Mouse (Mus musculus): ENCODE measurements around the gene Atxn7l3b.
"Not testable (repeated sequence)": the region's sequence is repeated elsewhere in the genome, so short reads cannot be mapped to it uniquely, and the experiment has no call there.

Atxn7l3b gene

DNA sequence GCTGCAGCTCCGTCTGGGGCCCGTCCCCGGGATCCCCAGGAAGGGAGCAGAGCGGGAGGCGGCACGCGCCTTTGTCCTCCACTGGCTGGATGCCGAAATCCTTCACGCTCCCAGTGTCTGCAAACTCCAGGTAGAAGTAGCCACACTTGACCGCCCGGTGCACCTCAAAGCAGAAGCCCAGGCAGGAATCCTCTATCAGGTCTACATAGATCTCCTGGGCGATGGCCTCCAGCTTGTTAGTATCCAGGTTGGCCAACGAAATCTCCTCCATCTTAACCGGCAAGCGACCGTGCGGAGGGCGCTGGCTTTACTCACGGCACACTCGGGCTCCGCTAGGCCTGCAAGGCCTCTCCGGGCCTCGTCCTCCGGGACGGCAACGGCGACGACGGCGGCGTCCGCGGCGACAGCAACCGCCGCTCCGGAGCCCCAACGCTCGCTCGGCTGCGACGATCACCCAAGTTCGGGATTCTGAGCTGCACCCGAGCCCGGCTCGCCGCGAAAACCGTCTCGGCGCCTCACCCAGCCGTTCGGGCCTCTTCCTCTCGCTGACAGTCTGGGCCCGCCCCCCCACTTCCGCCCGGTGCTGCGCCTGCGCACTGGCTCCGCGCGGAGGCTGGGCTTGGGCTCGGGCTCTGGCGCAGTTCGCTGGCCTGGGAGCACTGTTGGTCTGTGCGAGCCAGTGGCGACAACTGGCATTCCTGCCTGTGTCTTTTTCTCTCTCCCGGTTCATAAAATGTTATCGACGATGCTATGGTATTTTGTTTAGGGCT lies at the start of gene Atxn7l3b:
Atxn7l3b (minus strand) TSS at position 550 of the 770 bp plus-strand sequence.
- DNase-seq (ENCODE audit: low spot score in 2 of 2): peak; percentile 89 to 94

DNA sequence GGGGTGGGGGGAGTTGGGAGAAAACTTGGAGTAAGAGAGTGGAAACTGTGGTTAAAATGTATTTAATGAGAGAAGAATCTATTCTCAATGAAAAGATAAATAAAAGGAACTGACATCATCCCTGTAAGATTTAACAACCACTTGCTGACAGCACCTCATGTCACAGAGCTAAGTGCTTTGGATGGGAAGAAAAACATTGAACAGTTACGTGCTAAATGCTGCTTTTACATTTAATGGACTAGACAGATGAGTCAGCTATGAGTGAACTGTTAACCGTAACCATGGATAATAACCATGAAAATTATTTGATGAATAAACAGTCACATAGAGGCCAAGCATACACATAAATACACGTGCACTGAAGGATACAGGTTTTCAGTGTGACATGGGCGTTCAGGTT lies 48.8 kb upstream of the Atxn7l3b start:
- DNase-seq (ENCODE audit: low spot score in 2 of 2): no peak

- no peak for DNase-seq (ENCODE audit: low spot score in 2 of 2)
These were observed 44.7 kb upstream of the Atxn7l3b start for GRCm38 (mm10) chr10:112973286-112974026.

- DNase-seq (ENCODE audit: low spot score in 2 of 2): no peak
These were observed 41.3 kb upstream of the Atxn7l3b start for GRCm38 (mm10) chr10:112970002-112970589.

DNA sequence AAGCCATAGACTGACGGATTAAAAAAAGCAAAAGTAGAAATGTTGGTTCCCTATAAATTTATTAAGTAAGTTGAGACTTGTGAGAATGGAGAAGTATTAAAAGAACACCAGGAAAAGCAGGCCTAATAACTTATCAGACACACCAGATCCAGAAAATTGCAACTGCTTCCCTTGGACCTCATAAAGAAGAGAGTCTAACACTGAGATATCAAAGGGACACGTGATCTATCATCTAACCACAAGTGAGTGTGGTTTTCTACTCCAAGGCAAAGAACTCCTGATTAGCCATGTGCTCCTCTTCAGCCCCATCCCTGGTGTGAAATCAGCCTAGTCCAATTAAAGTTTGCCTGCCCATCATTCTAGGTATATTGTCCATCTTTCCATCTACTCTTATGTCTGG lies 38.8 kb upstream of the Atxn7l3b start:
- no peak for DNase-seq (ENCODE audit: low spot score in 2 of 2)

- not testable (repeated sequence) for DNase-seq (ENCODE audit: low spot score in 2 of 2)
These were observed 33.4 kb upstream of the Atxn7l3b start for GRCm38 (mm10) chr10:112962216-112962615.

DNA sequence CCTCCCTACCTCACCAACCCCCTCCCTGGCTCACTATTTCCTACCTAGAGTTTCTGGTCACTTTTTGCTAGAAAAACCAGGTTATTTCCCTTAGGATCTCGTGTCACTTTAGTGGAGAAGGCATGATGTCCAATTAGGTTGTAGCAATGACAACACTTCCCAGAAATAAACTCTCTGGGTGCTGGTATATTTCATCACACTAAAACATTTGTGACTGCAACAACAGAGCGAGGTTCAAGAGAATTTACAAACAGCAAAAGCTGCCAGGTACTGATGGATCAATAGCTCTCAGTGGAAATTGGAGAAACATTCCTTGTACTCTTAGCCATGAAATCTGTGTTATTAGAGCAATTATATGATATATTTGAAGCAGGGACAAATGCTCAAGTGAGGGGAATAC lies 25.3 kb upstream of the Atxn7l3b start:
- DNase-seq (ENCODE audit: low spot score in 2 of 2): no peak

DNA sequence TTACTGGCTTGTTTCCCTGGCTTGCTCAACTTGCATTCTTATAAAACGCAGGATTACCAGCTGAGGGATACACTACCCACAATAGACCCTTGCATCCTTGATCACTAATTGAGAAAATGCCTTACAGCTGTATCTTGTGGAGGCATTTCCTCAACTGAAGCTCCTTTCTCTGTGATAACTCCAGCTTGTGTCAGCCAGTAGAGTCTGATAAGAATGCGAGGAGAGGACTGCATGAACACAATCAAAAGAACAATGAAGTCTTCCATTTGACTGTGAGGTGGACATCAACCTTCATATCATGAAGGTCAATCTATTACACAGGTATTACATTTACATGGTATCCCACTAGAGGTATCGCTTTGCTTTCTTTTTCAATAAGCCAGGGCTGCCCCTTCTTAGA lies 19.7 kb upstream of the Atxn7l3b start:
- no peak for DNase-seq (ENCODE audit: low spot score in 2 of 2)

- no peak for DNase-seq (ENCODE audit: low spot score in 2 of 2)
These were observed 418 bp upstream of the Atxn7l3b start for GRCm38 (mm10) chr10:112929222-112929615.

DNA sequence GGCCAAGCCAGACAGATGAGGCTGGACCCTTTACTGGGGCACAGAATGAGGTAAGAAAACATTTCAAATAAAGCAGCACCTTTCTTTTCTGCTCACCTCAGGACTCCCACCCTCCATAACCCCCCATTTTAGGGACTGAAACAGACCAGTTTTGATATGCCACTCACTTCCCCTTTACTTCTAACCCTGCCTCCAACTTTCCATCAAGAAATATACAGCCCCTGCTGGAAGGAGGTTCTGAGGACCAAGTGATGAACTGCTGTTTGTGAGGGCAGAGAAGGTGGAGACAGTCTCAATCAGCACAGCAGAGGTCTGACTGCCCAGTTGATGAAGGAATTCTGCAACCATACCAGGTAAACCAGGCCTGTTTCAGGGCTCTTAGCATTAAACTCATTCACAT lies 1.8 kb downstream of the Atxn7l3b start:
- DNase-seq (ENCODE audit: low spot score in 2 of 2): no peak

- no peak for DNase-seq (ENCODE audit: low spot score in 2 of 2)
These were observed 2.5 kb downstream of the Atxn7l3b start for GRCm38 (mm10) chr10:112926271-112926670.

DNA sequence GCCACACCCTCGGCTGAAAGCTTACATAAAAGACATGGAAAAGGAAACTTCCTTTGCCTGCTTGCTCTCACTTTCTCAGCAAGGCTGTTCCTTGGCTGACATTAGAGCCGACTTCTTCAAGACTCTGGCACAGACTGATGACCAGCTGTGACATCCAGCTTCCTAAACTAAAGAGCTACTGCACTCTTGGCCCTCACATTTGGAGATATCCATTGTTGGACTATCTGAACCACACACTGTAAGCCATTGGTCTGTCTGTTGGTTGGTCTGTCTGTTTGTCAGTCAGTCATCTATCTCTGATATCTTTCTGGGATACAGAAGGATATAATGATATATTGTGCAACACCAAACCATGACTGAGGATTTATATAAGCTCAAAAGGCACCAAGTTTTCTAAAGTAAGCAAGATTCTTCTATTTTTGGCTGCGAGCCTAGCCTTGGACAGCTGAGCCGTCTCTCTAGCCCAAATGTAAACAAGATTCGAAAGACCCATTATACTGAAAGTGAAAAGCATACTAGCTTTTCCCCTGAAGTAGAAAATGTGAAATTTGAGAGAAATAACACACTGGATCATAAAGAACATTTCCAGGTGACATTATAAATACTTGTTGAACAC lies 12.1 kb downstream of the Atxn7l3b start:
- DNase-seq (ENCODE audit: low spot score in 2 of 2): no peak

DNA sequence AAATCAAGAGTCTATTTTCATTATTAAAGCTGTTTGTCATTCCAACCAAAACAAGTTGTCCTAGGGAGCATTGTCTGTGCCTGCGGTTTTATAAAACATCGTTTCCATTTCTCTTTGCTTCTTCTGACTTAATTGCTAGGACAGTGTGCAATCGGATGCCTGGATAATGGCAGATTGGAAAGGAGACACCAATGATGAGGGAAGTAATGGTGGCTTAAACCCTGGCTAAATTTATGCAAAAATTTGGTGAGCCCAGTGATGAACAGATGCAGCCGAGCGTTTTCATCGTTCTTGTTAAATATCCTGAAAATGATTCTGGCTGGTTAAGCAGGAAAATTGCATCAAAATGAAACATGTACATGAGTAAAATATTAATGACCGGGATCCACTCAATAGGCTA lies 28.6 kb downstream of the Atxn7l3b start:
- DNase-seq (ENCODE audit: low spot score in 2 of 2): no peak

GRCm38 (mm10) chr10:112899796-112900195 lies 29.0 kb downstream of the Atxn7l3b start:
- no peak for DNase-seq (ENCODE audit: low spot score in 2 of 2)

GRCm38 (mm10) chr10:112896636-112897035 lies 32.2 kb downstream of the Atxn7l3b start:
- no peak for DNase-seq (ENCODE audit: low spot score in 2 of 2)

DNA sequence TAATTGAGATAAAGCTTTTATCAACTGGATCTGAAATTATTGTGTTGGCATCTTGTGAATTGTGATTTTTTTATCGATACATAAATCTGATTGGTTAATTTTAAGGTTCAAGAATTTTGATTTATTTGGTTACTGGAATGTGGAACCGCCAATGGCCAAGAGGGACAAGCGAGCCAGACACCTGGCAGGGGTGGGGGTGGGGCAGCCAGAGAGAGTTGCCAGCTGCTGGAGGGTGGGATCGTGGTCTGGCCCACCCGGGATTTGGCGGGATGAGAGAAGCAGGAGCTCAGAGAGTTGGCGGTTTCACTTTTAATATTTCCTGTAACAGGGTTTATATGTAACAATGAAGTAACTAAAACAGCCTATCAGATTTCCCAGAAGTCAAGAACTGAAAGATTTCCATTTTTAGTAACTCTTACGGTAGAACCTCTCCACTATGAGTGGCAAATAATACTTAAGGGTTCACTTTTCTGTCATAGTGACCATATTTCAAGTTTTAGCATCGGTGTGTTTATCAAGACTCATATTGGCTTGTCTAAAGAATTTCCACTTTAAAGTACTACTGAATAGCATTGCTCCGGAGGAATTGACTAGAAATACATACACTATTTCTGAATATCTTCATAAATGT lies 35.1 kb downstream of the Atxn7l3b start:
- DNase-seq (ENCODE audit: low spot score in 2 of 2): no peak

DNA sequence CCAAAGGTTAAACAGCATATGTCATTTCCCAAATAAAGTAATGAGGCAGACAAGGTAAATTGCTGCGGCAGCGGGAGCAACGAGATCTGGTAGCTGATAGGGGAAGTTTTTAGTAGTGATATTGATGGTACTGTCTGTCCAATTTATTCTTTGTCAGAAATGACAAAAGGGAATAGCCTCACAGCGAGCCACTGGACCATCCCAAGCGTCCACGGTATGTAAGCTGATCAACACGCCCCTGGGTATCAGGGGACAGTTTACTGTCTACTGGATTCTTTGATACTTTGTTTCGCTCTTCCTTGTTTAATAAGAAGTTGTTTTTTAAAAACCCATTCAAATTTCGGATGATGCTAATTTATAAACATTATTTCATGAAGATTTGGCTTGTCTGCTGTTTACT lies 44.7 kb downstream of the Atxn7l3b start:
- no peak for DNase-seq (ENCODE audit: low spot score in 2 of 2)

DNA sequence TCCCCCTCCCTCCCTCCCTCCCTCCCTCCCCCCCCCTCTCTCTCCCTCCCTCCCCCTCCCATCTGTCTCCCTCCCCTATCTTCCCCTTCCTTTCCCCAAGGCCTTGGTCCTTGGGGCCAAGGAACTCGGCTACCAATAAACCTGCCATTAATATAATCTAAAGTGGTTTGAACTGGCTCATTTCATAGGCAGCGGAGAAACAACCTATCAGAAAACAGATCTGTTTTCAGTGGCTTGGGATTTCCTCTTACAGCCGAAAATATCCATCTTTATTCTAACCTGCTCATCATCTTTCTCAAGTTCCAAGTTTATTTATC lies 45.2 kb downstream of the Atxn7l3b start:
- DNase-seq (ENCODE audit: low spot score in 2 of 2): no peak

GRCm38 (mm10) chr10:112882789-112883687 lies 45.8 kb downstream of the Atxn7l3b start:
- no peak for DNase-seq (ENCODE audit: low spot score in 2 of 2)

DNA sequence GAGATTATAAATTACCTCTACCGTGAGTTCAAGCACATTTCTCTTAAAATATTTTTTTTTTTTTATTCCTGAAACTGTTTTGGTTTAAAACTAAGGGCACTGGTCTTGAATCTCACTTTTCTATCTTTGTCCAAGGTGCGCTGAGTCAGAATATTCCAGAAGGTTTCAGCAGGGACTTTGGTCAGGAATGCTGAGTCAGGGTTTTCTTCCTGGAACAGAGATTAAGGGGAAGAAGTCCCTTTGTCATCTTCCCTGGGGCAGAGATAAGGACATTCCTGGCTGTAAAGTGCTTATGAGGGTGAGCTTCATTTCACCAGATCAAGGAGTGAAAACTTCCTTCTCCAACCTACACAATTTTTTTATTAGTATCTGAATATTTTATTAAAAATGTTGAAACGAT lies 46.7 kb downstream of the Atxn7l3b start:
- DNase-seq (ENCODE audit: low spot score in 2 of 2): no peak
